Mouse (Mus musculus) regulatory T cell (primary cell): ENCODE measurements at regions not wholly inside any gene's neighbourhood (a gene's known extent, or its start where the extent isn't known, plus 50 kb on each side); places are given as distances from the start of the nearest gene placed in this dataset.

Source experiments
- in situ Hi-C: fragments of 300-600 bp; cut with MboI, MseI; formaldehyde crosslinking; loops from one replicate; pipeline ENCODE4 v1.15.1; 2025; ENCODE audit warnings: high pct_unique_total_duplicates

GRCm38 (mm10) chr1:112123012-112123411, 258.3 kb upstream of the Dsel start:
- in situ Hi-C loops = loop anchor here (25.0 kb wide), 1 partner anchor 1011 kb away; no protein-coding TSS in a partner anchor

GRCm38 (mm10) chr1:112103451-112103850, 238.7 kb upstream of the Dsel start:
- in situ Hi-C loops = loop anchor here (25.0 kb wide), 1 partner anchor 991 kb away; no protein-coding TSS in a partner anchor

- in situ Hi-C loops = no loop called here
These were observed 195.2 kb upstream of the Dsel start for GRCm38 (mm10) chr1:112059909-112060308.

GRCm38 (mm10) chr1:112053926-112054325, 189.2 kb upstream of the Dsel start:
- in situ Hi-C loops = no loop called here

GRCm38 (mm10) chr1:112043061-112043460, 178.3 kb upstream of the Dsel start:
- in situ Hi-C loops = no loop called here

GRCm38 (mm10) chr1:112039878-112040277, 175.2 kb upstream of the Dsel start:
- in situ Hi-C loops = no loop called here

- in situ Hi-C loops = no loop called here
These were observed 163.8 kb upstream of the Dsel start for GRCm38 (mm10) chr1:112028533-112028932.
